Mouse (Mus musculus) heart, adult 11 months (tissue): ENCODE results near the gene Bub1b.
"Not testable (repeated sequence)": the region's sequence is repeated elsewhere in the genome, so short reads cannot be mapped to it uniquely, and the experiment has no call there.

Source experiments
- DNase-seq: peaks from one replicate; pipeline ENCODE4 v3.0.0; 2022

Gene Bub1b

DNA sequence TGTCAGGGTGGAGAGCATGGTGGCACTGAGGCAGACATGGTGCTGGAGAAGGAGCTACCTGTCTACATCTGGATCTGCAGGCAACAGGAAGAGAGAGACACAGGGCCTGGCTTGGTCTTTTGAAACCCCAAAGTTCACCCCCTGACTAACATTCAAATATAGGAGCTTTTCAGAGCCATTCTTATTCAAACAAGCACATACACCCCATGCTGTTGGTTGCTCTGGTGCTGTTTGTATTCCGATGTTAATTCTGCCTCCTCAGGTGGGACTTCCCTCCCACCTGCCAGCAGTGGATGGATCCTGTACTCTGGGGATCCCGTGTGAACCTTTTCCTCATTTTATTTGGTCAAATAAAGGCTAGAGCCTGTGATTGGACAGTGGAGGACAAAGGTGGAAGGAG is 22.1 kb downstream of the Bub1b start:
- peak; percentile 28 for DNase-seq

DNA sequence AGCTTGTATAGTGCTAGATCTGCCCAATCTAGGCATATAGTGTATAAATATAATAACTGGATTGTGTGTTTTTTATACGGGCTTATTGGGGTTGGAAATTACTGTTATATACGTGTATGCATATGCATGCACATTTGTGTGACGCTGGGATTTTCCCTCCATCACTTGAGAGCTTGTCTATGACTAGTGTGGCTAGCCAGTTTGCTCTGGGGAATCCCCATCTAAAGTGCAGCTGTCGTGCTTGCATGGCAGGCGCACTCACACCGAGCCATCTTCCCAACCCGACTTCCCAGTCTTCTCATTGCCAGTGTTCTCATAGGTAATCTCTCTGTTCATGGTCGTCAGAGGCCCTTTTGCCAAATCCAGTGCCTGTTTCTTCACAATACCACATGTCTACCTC is 22.6 kb downstream of the Bub1b start:
- peak; percentile 81 for DNase-seq

DNA sequence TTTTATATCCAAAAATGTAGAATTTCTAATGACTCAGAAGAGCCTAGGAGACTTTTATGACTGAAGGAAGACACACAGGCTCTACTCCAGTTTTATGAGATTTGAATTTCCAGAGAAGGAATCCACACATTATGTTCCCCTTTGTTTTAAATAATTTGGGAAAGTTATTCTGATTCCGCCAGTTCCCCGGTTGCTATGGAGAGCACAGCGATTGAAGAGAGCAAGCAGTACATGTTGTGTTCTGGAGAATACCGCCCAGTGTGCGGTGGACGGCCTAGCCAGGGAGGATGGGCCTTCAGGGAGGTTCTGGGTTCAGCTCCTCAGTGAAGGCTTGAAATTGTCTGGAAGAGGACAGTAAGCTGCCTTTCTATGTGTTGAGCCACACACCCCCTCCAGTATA is 31.3 kb downstream of the Bub1b start:
- DNase-seq = no peak

DNA sequence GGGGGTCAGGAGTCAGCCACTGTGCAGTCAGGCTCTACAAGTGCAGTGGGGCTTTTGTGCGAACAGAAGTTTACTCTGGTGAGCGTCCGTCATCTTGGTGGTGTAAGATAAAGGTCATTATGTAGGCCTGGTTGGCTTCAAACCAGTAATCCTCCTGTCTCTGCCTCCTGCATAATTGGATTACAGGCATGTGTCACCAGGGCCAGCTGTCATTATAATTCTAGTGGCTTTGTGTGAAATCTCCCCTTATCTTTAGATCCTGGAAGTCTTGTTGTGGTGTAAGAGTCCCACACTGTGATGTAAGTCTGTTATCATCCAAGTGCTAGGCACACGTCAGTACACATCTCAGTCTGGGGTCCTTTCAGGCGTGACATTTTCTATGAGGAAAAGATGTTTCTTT is 35.4 kb downstream of the Bub1b start:
- DNase-seq = no peak

DNA sequence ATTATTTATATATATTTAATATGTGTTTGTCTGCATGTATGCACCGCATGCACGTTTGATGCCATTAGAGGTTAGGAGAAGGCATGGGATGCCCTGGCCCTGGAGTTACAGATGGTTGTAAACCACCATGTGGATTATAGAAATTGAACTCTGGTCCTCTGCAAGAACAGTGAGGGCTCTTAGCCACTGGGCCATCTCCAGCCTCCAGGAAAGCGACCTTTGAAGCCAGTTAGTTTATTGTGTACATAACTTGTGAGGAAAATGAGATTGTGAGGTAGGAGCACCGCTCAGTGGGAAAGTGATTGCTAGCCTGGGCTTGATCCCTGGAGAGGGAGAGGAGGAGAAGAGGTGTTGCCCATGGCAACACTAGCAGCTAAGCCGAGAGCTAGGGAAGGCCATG is 39.2 kb downstream of the Bub1b start:
- DNase-seq = no peak

DNA sequence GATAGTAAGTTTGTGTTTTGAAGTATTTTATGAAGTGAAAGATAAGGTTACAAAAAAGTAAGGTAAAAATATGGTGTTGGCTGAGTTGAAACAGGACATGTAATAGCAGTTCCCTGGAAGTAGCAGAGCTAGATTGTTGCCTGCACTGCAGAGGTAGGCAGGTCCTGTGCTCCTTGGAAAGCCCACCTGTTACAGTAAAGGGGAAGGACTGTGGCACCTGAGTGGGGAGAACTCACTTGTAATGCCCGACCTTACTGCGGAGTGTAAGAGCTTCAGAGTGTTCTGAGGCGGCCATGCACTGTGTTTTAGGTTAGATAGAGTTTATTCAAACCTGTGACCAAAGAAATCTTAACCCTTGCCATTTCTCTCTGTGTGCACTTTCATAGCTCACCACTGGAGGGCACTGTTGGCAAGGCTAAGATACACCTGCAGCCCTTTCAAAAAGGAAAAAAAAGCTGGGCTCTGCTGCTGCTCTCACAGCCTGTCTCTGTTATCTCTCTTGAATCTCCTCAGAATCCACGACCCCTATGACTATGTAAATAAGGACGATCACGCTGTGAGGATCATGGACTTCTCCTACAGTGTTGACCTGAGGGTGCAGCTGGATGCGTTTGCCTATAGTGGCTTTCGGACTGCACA is 40.0 kb downstream of the Bub1b start:
- DNase-seq = no peak

DNA sequence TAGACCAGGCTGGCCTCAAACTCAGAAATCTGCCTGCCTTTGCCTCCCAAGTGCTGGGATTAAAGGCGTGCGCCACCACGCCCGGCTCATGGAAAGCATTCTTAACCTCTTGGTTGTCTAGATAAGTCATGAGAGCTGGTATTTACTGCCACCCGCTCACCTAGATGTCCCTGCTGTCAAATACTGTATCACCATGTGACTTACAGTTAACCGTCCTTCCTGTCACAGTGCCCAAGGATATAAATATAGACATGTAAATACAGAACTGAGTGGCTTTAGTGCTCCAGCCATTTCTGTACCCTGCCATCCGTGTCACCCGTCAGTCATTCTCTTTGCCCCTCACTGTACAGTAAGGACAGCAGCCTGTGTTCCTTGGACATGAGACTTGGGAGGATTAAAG is 40.7 kb downstream of the Bub1b start:
- DNase-seq = no peak

DNA sequence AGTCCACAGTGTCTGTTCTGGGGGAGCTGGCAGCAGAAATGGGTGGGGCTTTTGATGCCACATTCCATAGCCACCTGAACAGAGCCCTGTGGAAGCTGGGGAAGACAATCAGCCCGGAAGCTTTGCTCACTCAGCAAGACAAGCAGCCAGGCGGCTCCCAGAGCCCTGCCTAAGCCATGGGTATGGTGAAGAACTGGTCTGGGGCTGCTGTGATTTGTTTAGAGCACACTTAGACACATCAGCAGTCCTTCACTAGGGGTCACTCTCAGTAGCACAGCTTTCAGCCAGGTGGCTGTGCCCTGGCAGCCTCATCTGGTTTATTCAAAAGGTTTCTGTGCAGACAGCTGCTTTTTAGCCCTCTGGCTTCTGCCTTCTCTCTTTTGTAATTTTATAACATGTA is 43.1 kb downstream of the Bub1b start:
- no peak for DNase-seq

DNA sequence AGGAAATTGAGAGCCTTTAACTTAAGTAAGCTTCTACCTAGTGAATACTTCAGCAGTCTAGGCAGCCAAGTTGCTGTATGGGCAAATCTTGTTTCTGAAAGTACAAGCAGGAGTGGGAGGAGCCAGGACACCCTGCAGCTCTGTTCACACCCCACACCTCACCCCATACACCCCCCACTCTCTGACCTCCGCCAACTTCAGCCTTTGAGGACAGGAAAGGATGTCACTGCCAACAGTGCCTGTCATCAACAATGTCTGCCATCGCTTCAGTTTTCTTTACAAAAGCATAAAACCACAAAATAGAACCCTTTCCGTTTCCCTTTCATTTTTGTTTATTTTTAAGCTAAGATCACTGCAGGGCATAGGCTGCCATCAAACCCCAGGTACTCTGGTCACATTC is 44.4 kb downstream of the Bub1b start:
- no peak for DNase-seq

DNA sequence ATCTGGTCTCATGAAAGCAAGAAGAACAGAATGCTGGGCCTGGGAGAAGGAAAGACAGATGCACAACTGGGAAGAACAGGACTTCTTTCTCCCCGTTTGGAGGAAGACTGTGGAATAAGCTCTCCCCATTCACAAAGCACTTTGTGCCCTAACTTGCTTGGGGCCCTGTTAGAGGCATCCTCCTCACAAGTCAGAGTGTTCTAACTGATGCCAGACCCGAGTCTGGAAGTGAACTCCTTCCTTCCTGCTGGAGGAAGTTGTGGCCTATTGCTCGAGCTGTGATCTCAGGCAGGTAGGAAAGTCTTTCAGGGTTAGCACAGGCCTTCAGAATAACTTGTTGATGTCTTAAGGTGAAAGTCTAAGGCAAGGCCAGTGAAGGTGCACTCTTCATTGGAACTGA is 44.9 kb downstream of the Bub1b start:
- no peak for DNase-seq

DNA sequence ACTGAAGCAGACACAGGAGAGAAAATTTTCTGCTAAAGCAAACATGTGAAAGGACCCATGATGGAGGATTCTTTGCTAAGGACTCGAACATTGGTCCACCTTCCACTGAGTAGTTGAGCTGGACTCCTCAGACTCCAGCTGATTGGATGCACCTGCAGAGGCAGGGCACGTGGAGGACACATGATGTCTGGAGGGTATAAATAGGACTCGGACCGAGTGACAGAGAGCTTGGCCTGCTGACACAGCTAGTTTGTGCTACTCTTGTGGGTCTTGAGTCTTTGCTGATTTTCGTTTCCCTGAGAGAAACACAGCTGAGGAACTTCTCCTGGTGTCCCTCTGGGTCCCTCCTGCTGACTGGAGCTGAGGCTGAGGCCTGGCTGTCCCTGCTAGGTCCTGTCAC is 48.7 kb downstream of the Bub1b start:
- no peak for DNase-seq

DNA sequence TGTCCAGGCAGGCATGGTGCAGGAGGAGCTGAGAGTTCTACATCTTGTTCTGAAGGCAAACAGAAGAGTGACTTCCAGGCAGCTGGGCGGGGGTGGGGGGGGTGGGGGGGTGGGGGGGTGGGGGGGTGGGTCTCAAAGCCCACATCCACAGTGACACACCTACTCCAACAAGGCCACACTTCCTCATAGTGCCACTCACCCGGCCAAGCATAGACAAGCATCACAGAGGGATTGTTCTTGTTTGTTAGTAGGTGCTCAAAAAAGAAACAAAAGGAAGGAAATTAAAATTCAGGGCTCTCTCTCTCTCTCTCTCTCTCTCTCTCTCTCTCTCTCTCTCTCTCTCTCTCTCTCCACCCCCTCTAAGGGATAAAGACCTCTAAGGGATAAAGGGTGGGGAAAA is 52.7 kb downstream of the Bub1b start:
- not testable (repeated sequence) for DNase-seq

DNA sequence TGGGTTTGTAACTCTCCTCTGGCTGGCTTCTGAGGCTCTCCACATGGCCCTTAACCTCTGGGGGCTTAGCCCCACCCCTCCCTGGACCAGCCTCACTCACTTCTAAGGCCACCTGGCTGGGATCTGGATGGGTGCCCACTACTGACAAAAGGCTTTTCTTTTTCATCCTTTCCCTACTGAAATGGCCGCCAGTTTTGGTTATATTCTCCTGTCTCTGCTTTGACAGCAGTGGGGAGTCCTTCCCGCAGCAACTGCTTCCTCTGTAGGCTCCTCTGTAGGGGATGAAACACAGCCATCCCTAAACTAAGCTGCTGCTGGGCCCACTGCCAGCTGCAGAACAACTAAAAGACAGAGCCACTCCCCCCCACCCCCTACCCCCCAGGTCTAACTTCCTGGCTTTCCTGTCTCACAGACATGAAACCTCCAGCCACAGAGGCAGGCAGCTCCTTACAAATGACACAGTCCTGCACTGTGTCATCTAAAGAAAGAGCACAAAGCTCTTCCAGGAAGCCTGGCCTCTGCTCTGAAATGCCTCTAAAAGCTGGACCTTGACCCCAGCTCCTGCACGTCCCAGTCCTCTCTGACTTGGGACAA is 58.8 kb downstream of the Bub1b start:
- no peak for DNase-seq

DNA sequence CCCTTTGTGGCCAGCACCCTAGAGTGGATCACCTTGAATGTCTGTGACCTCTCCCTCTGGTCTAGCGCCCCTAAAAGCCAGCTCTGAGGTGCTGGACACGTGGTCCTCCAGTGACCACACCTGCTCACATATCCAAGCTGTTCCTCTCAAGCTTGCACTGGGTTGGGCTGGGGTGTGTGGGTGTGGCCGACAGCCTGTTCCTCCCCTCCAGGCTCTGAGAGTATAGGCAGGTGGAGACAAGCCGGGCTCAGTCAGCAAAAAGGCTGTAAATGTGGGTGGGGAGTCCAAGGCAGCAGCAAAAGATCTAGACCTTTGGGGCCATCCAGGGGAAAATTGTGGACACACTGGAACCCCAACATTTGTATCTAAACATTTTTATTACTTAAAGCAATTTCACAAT is 60.4 kb downstream of the Bub1b start:
- peak; percentile 91 for DNase-seq

DNA sequence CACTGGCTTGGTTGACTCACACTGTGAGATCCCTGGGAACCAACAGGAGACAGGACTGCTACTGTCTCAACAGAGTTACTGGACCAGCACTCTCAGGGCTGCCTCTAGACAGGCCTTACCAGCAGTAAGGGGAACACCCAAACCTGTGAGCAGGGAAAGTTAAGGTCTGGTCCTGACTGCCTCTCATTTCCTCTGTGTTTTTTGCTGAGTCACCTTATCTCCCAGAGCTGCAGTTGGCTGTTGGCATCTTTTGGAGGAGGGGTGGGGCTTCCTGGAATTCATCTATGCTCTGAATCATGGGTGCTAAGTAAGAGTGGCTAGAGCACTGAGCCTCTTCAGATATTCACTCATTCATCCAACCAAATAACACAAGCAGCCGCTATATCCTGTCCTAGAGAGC is 61.1 kb downstream of the Bub1b start:
- peak; percentile 96 for DNase-seq

DNA sequence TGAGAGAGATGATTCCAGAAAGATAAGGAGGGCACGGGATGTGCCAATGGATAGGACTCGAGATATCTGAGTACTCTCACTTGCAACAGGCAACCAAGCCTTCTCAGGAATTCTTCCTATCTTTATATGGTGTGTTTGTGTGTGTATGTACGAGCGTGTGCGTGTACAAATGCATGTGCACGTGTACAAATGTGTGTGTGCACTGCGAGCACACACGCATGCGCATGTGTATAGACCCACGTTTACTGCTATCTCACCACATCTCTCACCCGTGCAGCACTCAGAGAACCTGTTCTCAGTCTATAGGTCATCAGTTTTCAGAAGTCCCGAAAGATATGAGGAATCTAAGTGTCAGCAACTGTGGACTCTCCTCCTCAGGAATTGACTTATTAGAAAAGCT is 61.5 kb downstream of the Bub1b start:
- DNase-seq = no peak

DNA sequence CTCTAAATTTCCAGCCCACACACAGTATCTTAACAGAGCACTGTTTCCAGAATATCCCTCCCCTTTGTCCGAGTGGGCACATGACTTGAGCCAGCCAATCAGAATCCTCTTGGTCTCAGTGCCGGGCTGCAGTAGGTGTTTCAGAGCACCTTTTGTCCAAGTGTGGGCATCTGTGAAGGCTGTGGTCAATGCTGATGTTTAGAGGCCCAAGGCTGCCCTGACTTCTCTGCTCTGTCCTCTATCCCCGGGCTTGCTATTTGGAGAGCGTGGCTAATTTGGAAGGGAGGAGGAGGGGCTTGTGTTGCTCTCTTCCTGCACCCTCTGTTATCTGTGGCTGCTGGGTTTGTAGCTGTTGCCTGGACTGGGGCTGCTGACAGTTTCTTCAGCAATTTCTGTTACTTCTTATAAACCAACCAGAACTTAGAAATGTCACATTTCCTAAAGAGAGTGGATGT is 62.0 kb downstream of the Bub1b start:
- peak; percentile 99 for DNase-seq

DNA sequence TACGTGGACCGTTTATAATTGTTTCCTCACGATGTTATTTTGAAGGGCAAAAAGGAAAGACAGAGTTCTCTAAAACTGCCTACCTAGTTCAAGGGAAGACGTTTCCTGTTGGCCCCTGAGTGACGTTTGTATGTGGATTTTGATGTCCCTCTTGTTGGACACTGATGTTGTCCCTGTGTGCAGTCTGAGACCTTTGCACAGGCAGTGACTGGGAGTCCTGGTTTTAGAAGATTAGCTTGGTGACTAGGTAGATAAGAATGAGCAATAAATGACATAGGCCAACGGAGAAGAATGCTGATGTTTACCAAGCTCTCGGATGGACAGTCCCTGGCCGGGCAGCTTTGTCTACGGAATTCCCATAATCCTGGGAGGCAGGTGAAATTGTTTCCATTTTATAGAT is 63.9 kb downstream of the Bub1b start:
- no peak for DNase-seq

DNA sequence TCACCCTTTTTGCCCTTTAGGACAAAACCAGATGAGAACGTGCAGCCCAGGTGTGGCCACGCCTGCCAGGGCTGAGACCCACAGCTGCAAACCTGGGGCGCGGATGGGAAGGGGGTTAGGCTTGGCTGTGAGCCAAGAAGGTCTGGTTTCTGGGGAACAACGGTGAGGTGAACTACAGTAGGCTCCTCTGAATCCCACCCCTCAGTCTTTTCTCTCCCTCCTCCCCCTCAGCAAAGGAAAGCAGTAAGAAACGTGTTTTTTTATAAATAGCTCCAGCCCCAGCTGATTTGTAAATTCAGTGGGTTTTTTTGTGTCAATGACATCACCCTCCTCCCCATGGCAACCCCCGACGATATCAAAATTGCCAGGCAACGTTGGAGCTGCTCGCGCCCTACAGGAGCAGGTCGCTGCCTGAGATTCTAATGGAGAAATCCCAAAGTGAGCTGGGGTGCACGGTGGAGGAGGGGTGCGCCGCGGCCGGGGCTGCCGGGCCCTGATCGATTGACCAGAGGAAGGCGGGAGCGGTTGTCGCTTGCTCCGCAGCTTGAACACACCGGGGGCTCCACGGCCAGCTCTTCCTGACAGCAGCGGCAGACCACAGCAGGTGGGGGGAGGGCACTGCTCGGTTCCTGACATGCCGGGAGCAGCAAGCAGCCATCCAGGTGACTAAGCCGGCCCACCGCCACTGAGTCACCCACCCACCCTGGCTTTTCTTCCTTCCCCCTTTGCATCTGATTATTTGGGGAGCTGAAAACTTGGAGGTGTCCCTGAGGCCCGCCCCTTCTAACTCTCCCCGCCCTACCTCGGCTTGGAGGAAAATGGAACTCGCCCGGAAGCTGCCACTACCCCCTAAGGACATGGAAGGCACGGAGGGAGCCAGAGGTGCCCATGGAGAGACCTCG is 65.1 kb downstream of the Bub1b start, which contains the start of gene Pak6:
Gene Pak6, plus strand, starts transcription at position 402 of the 902 bp plus-strand sequence.
- DNase-seq = no peak

DNA sequence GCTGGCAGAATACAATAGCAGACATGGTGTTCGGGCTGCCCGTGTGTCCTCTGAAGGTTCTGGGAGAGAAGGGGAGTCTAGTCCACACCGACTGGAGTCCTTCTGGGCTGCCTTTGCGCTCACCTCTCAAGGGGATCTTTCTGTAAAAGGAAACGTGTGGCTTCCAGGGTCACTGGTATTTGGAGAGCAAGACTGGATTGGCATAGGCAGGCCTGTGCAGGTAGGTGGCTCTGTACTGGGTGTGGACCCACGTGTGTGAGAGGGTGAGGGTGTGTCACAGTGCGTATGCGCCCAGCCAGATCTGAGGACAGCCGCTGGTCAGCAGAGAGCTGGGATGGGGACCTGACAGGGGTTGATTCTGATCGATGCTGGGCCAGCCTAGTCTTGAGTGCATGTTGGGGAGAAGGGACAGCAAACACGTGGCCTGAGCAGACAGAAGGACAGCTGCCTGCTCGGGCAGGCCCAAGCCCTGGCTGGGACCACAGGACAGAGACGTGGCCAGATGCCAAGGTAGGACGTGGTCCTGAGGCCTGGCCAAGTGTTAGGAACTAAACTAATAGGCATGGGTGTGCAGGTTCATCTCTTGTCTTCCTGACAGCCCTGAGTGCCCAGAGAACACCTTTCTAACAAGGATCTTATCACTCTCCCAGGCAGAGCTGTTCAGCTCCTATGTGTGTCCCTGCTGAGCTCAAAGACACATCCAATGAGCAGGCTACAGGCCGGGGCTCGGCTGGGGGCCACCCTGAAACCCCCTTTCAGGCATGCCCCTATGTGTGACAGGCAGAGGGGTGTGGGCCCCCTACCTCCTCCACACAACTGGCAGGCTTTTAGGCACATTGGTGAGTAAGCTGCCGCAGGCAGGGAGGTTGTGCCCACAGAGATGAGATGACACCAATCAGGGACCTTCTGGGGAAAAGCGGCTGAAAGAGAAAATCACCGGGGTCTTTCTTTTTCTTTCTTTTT is 66.1 kb downstream of the Bub1b start:
- peak; percentile 96 for DNase-seq

DNA sequence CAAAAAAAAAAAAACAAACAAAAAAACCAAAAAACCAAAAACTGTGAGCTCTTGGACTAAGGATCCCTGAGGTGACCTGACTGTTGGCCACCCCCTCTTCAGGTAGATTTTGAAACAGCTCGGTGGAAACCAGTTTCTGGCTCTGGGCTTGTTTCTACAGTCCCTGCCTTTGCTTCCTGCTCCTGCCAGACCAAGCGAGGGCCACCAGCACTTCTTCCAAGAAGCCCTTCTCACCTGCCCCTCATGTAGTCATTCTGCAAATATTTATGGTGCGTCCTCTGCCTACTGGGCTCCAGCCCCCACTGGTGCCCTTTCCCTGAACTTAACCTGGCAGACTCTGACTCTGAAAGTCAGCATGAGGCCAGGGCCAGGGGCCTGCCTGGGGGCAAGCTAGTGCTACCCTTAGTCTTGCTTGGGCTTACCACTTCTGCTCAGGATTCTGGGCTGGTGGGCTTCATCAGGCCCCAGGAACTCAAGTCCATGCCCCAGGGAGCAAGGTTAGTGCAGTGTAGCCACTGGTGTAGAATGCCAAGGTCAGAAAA is 67.0 kb downstream of the Bub1b start:
- DNase-seq = no peak

DNA sequence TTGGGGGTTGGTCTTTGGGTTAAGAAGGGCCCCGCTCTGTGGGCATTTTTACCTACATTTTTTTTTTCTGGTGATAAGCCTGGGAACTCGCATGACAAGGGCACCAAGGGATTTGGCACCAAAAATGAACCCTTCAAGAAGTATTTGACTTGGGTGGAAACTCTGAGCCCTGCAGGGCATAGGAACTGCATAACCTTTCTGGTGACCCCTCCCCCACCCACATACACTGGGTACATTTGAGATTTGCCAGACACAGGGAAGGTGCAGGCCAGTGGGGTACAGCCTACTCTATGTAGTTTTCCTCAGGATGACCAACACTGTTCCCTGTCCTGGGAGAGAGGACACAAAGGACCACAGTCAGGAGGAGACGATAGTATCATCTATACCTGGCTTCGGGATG is 67.6 kb downstream of the Bub1b start:
- DNase-seq = no peak

DNA sequence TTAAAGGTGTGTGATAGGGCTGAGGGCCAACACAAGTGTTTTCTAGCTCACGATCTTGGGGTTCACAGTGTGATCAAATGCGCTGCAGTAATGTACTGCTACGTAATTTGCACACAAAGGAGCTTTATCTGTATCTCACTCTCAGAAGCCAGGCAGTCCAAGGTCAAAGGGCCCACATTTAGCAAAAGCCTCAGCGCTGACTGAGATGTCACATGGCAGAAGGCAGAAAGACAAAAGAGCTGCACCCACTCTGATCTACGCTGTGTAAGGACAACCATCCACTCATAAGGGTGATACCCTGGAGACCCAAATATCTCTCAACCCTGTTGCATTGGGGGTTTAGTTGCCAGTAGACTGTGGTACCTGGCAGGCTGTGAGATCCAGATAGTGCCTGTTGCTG is 69.2 kb downstream of the Bub1b start:
- no peak for DNase-seq
